Mouse (Mus musculus): Measurements from ENCODE around the gene Dusp1.

DNA sequence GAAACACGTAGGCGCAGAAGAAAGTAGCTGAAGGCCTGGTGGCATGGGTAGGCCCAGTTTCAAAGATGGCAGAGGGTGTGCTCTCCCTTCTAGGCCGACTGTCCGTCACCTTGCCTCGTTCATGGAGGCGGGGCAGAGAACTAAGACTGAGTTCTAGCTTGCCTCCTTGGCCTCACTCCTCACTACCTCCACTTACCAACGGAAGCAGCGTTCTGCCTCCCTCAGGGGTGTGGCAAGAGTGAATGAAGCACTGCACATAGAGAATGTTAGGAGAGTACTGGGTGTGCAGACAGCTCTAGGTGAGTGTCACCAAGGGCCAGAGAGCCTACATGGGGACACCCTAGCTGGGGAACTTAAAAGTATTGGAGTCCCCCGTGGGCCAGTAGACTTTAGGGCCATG is 21.1 kb upstream of the Dusp1 start:
- TF ChIP-seq GATA1 (IDR thresholded peaks at IDR 0.05; ENCODE audit: low read length) (no peak), TAL1 (IDR thresholded peaks at IDR 0.05; ENCODE audit: low read length) (no peak)

Data from erythroblast, embryonic 14.5 days (primary cell).